Mouse (Mus musculus): Measurements from ENCODE around the gene Edem1. TPM values are rescaled to one million over a fixed set of nuclear protein-coding genes. Genes with fewer than 3 reads are reported as not detected.

Edem1 gene
- polyA plus RNA-seq, 1 experiment from 2014 or later: 7.3 TPM

DNA sequence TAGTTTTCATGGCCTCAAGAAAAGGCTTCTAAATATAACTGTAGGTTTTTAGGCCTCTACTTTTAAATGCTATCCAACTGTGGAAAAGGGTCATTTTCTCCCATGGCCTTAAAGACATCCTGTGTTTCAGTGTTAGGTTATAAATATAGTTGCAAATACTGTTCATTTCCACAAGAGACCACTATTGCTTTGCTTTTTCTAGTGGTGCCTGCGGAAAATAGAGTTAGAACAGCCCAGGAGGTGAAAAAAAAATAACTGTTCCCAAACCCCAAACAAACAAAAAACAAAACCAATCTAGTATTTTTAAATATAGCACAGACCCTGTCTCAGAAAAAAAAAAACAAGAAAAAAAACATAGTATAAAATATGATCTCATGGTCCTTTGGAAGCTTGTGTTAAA, 46.9 kb downstream of the Edem1 start:
- ATAC-seq (ENCODE audit: low FRiP score, low TSS enrichment): no peak
- 70% methylated on average over 1 of the region's 1 CpGs for WGBS
- H3K9ac ChIP-seq (replicated peaks; ENCODE audit: low read length): no peak overlapping the region
- H3K4me2 ChIP-seq (ENCODE audit: low read length): no peak overlapping the region
- no peak overlapping the region for H3K27ac ChIP-seq (replicated peaks; ENCODE audit: low read depth, low read length)
- no peaks in the 10 kb centered on the region for H3K27me3 ChIP-seq (ENCODE audit: control insufficient read depth, insufficient read depth, low read length)
- H3K9me3 ChIP-seq (ENCODE audit: control insufficient read depth, low read length): no peaks in the 10 kb centered on the region
- DNase-seq: peak; percentile 57
- no peak overlapping the region for H3K4me3 ChIP-seq (replicated peaks; ENCODE audit: low read depth, low read length)
- peaks cover 4% of the 10 kb centered on the region; the same call in 1 of the 2 replicates for H3K4me1 ChIP-seq (ENCODE audit: control insufficient read depth, insufficient read depth, low read length)
- H3K36me3 ChIP-seq (ENCODE audit: control insufficient read depth, insufficient read depth, low read length): no peaks in the 10 kb centered on the region

- peak; percentile 71 for ATAC-seq (ENCODE audit: low FRiP score, low TSS enrichment)
- Histone ChIP-seq H3K4me2 (ENCODE audit: low read length) (peak overlapping the region; percentile 30), H3K4me1 (ENCODE audit: control insufficient read depth, insufficient read depth, low read length) (peaks cover 4% of the 10 kb centered on the region; the same call in 1 of the 2 replicates), H3K9ac (replicated peaks; ENCODE audit: low read length) (no peak overlapping the region), H3K27ac (replicated peaks; ENCODE audit: low read depth, low read length) (no peak overlapping the region; the same call in 1 of the 2 replicates), H3K4me3 (replicated peaks; ENCODE audit: low read depth, low read length) (no peak overlapping the region), H3K27me3 (ENCODE audit: control insufficient read depth, insufficient read depth, low read length) (no peaks in the 10 kb centered on the region), H3K36me3 (ENCODE audit: control insufficient read depth, insufficient read depth, low read length) (no peaks in the 10 kb centered on the region), H3K9me3 (ENCODE audit: control insufficient read depth, low read length) (no peaks in the 10 kb centered on the region)
- peak; percentile 62 for DNase-seq
- whole genome bisulfite sequencing: 13% methylated on average over 5 of the region's 5 CpGs
Observed at GRCm38 (mm10) chr6:108876052-108876451, 47.6 kb downstream of the Edem1 start.

GRCm38 (mm10) chr6:108876486-108876885, 48.0 kb downstream of the Edem1 start:
- WGBS: 15% methylated on average over 2 of the region's 2 CpGs

GRCm38 (mm10) chr6:108880368-108881013, 52.0 kb downstream of the Edem1 start:
- Histone ChIP-seq H3K4me1 (ENCODE audit: control insufficient read depth, insufficient read depth, low read length) (peaks cover 4% of the 10 kb centered on the region; the same call in 1 of the 2 replicates), H3K9ac (replicated peaks; ENCODE audit: low read length) (no peak overlapping the region), H3K27ac (replicated peaks; ENCODE audit: low read depth, low read length) (no peak overlapping the region), H3K9me3 (ENCODE audit: control insufficient read depth, low read length) (no peaks in the 10 kb centered on the region), H3K4me2 (ENCODE audit: low read length) (no peak overlapping the region), H3K4me3 (replicated peaks; ENCODE audit: low read depth, low read length) (no peak overlapping the region), H3K36me3 (ENCODE audit: control insufficient read depth, insufficient read depth, low read length) (no peaks in the 10 kb centered on the region), H3K27me3 (ENCODE audit: control insufficient read depth, insufficient read depth, low read length) (no peaks in the 10 kb centered on the region)
- WGBS: 87% methylated on average over 4 of the region's 4 CpGs
- no peak for ATAC-seq (ENCODE audit: low FRiP score, low TSS enrichment)
- DNase-seq: no peak

More at GRCm38 (mm10) chr6:108876486-108876885, 48.0 kb downstream of the Edem1 start:
- H3K9ac ChIP-seq (replicated peaks; ENCODE audit: low read length): no peak overlapping the region
- H3K36me3 ChIP-seq (ENCODE audit: control insufficient read depth, insufficient read depth, low read length): no peaks in the 10 kb centered on the region
- no peak overlapping the region for H3K4me2 ChIP-seq (ENCODE audit: low read length)
- peaks cover 4% of the 10 kb centered on the region; the same call in 1 of the 2 replicates for H3K4me1 ChIP-seq (ENCODE audit: control insufficient read depth, insufficient read depth, low read length)
- DNase-seq (peak; percentile 5), ATAC-seq (ENCODE audit: low FRiP score, low TSS enrichment) (no peak)
- no peak overlapping the region for H3K4me3 ChIP-seq (replicated peaks; ENCODE audit: low read depth, low read length)
- no peak overlapping the region for H3K27ac ChIP-seq (replicated peaks; ENCODE audit: low read depth, low read length)
- no peaks in the 10 kb centered on the region for H3K9me3 ChIP-seq (ENCODE audit: control insufficient read depth, low read length)
- H3K27me3 ChIP-seq (ENCODE audit: control insufficient read depth, insufficient read depth, low read length): no peaks in the 10 kb centered on the region

DNA sequence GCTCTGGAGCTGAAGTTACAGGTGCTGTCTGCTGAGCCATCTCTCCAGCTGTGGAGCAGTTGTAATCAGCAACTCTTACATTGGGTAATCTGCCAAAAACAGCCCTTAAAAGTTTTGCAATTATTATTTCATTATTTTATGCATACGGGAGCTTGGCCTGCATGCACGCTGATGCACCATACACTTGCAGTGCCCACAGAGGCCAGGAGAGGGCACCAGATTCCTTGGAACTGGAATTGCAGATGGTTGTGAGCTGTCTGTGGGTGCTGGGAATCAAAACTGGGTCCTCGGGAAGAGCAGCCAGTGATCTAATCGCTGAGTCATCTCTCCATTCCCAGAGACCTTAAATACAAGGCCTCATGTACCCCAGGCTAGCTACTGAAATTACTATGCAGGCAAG, 52.6 kb downstream of the Edem1 start:
- no peak overlapping the region for H3K4me3 ChIP-seq (replicated peaks; ENCODE audit: low read depth, low read length)
- peaks cover under 1% of the 10 kb centered on the region; the same call in 1 of the 2 replicates for H3K4me1 ChIP-seq (ENCODE audit: control insufficient read depth, insufficient read depth, low read length)
- no peaks in the 10 kb centered on the region for H3K27me3 ChIP-seq (ENCODE audit: control insufficient read depth, insufficient read depth, low read length)
- H3K27ac ChIP-seq (replicated peaks; ENCODE audit: low read depth, low read length): no peak overlapping the region
- no peak overlapping the region for H3K9ac ChIP-seq (replicated peaks; ENCODE audit: low read length)
- no peak for ATAC-seq (ENCODE audit: low FRiP score, low TSS enrichment)
- no peaks in the 10 kb centered on the region for H3K9me3 ChIP-seq (ENCODE audit: control insufficient read depth, low read length)
- H3K4me2 ChIP-seq (ENCODE audit: low read length): no peak overlapping the region
- no peak for DNase-seq
- H3K36me3 ChIP-seq (ENCODE audit: control insufficient read depth, insufficient read depth, low read length): no peaks in the 10 kb centered on the region
- 92% methylated on average over 4 of the region's 4 CpGs for WGBS

- H3K4me3 ChIP-seq (replicated peaks; ENCODE audit: low read depth, low read length): no peak overlapping the region
- ATAC-seq (ENCODE audit: low FRiP score, low TSS enrichment): no peak
Observed at GRCm38 (mm10) chr6:108883826-108884225, 55.4 kb downstream of the Edem1 start.

DNA sequence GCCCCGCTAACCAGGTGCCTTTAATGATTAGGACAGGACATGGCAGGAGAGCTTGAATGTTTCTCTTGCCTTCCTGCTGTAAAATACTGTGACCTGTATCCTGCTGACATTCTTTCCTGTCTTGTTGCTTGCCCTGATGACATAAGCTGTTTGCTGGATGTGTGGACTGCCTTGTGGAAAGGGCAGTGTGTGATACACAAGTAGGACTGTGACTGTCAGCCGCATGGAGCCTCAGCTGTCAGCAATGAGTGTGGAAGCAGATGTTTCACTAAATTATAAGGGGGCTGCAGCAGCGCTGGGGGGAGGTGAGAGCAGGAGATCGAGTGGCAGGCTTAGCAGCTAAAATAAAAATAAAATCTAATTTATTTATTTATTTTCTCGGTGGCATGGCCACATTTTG, 56.2 kb downstream of the Edem1 start:
- H3K4me1 ChIP-seq (ENCODE audit: control insufficient read depth, insufficient read depth, low read length): no peaks in the 10 kb centered on the region
- H3K4me2 ChIP-seq (ENCODE audit: low read length): no peak overlapping the region
- no peak overlapping the region for H3K4me3 ChIP-seq (replicated peaks; ENCODE audit: low read depth, low read length)
- no peaks in the 10 kb centered on the region for H3K36me3 ChIP-seq (ENCODE audit: control insufficient read depth, insufficient read depth, low read length)
- no peaks in the 10 kb centered on the region for H3K9me3 ChIP-seq (ENCODE audit: control insufficient read depth, low read length)
- no peak for ATAC-seq (ENCODE audit: low FRiP score, low TSS enrichment)
- H3K9ac ChIP-seq (replicated peaks; ENCODE audit: low read length): no peak overlapping the region
- WGBS: 79% methylated on average over 5 of the region's 5 CpGs
- H3K27ac ChIP-seq (replicated peaks; ENCODE audit: low read depth, low read length): no peak overlapping the region
- H3K27me3 ChIP-seq (ENCODE audit: control insufficient read depth, insufficient read depth, low read length): no peaks in the 10 kb centered on the region
- no peak for DNase-seq

More at GRCm38 (mm10) chr6:108883826-108884225, 55.4 kb downstream of the Edem1 start:
- no peaks in the 10 kb centered on the region for H3K36me3 ChIP-seq (ENCODE audit: control insufficient read depth, insufficient read depth, low read length)
- 90% methylated on average over 2 of the region's 2 CpGs for WGBS
- no peak overlapping the region for H3K9ac ChIP-seq (replicated peaks; ENCODE audit: low read length)
- no peaks in the 10 kb centered on the region for H3K9me3 ChIP-seq (ENCODE audit: control insufficient read depth, low read length)
- no peak for DNase-seq
- H3K4me2 ChIP-seq (ENCODE audit: low read length): no peak overlapping the region
- H3K27ac ChIP-seq (replicated peaks; ENCODE audit: low read depth, low read length): no peak overlapping the region
- H3K4me1 ChIP-seq (ENCODE audit: control insufficient read depth, insufficient read depth, low read length): no peaks in the 10 kb centered on the region
- H3K27me3 ChIP-seq (ENCODE audit: control insufficient read depth, insufficient read depth, low read length): no peaks in the 10 kb centered on the region

DNA sequence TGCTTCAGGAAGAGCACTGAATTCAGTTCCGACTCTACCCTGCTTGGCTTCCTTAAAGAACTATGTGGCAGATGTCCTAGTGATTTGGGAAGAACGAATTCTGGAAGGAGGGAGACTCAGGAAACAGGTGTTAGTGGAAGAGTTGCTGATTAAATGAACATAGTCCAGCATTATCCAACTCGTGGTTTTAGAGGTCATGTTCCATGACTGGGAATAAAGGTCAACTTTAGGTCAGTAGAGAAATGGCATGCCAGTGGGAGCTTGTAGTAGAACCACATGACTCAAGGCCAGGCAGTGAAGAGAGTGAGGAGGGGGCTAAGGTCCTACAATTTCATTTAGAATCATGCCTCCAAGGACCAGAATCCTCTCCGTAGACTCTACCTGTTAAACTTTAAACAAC, 57.9 kb downstream of the Edem1 start:
- WGBS: 81% methylated on average over 4 of the region's 4 CpGs
- H3K9ac ChIP-seq (replicated peaks; ENCODE audit: low read length): no peak overlapping the region

DNA sequence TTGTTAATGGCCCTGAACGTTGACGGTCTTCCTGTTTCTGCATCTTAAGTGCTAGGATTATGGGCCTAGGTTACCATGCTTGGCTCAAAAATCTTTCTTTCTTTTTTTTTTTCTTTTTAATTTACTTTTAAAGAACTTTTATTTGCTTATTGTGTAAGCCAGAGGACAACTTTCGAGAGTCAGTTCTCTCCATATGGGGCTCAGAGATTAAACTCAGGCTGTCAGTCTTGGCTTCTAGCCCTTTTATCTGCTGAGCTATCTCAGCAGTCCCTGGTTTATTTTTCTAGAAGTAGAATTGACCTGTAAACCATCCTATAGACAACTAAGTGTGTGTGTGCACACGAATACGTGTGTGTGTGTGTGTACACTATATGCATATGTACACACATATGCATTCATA, 64.1 kb downstream of the Edem1 start:
- Histone ChIP-seq H3K4me2 (ENCODE audit: low read length) (no peak overlapping the region), H3K9me3 (ENCODE audit: control insufficient read depth, low read length) (no peaks in the 10 kb centered on the region), H3K4me3 (replicated peaks; ENCODE audit: low read depth, low read length) (no peak overlapping the region), H3K9ac (replicated peaks; ENCODE audit: low read length) (no peak overlapping the region), H3K27ac (replicated peaks; ENCODE audit: low read depth, low read length) (no peak overlapping the region), H3K4me1 (ENCODE audit: control insufficient read depth, insufficient read depth, low read length) (no peaks in the 10 kb centered on the region), H3K36me3 (ENCODE audit: control insufficient read depth, insufficient read depth, low read length) (no peaks in the 10 kb centered on the region), H3K27me3 (ENCODE audit: control insufficient read depth, insufficient read depth, low read length) (no peaks in the 10 kb centered on the region)
- ATAC-seq (ENCODE audit: low FRiP score, low TSS enrichment): no peak
- 82% methylated on average over 5 of the region's 5 CpGs for WGBS
- DNase-seq: no peak

More for the DNA sequence above, 57.9 kb downstream of the Edem1 start:
- ATAC-seq (ENCODE audit: low FRiP score, low TSS enrichment): no peak
- Histone ChIP-seq H3K27me3 (ENCODE audit: control insufficient read depth, insufficient read depth, low read length) (no peaks in the 10 kb centered on the region), H3K9me3 (ENCODE audit: control insufficient read depth, low read length) (no peaks in the 10 kb centered on the region), H3K4me1 (ENCODE audit: control insufficient read depth, insufficient read depth, low read length) (no peaks in the 10 kb centered on the region), H3K36me3 (ENCODE audit: control insufficient read depth, insufficient read depth, low read length) (no peaks in the 10 kb centered on the region), H3K27ac (replicated peaks; ENCODE audit: low read depth, low read length) (no peak overlapping the region), H3K4me2 (ENCODE audit: low read length) (no peak overlapping the region), H3K4me3 (replicated peaks; ENCODE audit: low read depth, low read length) (no peak overlapping the region)
- DNase-seq: no peak
